Mouse (Mus musculus): ENCODE data around the gene Tmem243.

The Tmem243 gene

DNA sequence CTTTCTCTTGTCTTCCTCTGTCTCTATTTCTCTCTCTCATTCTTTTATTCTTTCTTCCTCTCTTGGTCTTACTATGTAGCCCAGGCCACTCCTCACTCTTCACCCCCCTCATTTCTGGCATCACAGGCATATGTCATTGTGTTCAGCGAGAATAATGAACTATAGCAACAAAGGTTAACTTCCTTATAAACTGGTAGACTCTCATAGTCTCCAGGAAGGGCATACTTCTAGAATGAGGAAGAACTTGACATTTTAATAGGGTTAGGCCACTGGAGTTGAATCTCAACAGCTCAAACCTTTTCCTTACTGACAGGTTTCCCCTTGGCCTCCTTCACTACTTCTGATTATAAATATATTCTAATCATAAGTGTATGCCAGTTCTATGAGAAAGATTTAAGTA lies 86.0 kb downstream of the Tmem243 start:
- DNase-seq, result no peak

All from right cerebral cortex, postnatal 14 days (tissue).